Mouse (Mus musculus): ENCODE measurements around the gene Idh2. TPM values are rescaled to one million over a fixed set of nuclear protein-coding genes. Genes with fewer than 3 reads are reported as not detected.

Idh2 gene
- polyA plus RNA-seq, 1 experiment = 116 TPM

DNA sequence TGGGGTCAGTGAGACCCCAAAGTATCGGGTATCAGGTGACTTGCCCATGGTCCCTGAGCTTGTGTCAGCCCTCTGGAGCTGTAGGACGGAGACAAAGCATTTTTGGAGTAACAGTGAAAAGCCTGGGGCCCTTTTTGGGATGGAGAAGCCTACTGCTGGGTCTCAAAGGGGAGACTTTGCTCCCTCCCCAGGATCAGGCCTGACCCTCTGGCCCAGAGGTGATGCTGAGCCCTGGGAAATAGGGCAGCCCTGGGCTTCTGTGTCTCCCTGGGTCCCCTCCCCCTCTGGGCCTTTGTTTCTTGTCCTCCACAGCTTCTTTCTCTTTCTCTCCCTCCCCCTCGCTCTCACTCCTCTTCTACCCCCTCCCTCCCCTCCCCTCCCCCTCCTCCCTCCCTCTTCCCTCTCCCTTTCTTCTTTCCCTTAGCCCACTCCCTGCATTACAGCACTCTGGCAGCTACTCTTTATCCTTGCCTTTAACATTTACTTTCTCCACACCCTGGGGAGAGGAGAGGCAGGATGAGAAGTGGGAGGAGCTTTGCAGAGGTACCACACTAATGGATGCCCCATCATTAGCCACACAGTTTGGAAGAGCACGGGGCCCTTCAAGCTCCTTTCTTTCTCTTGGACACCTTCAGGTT, 39.1 kb downstream of the Idh2 start:
- Histone ChIP-seq H3K4me1 (ENCODE audit: control insufficient read depth, insufficient read depth, low read length) (no peaks in the 10 kb centered on the region), H3K4me3 (ENCODE audit: insufficient read depth, low read length) (no peak overlapping the region), H3K27ac (ENCODE audit: insufficient read depth, low read length) (no peak overlapping the region)
- TF ChIP-seq CTCF (IDR thresholded peaks at IDR 0.05; ENCODE audit: borderline replicate concordance, insufficient read depth, low read length) = no peak
- no peak for TF ChIP-seq POLR2A (IDR thresholded peaks at IDR 0.05; ENCODE audit: low read depth, low read length)

DNA sequence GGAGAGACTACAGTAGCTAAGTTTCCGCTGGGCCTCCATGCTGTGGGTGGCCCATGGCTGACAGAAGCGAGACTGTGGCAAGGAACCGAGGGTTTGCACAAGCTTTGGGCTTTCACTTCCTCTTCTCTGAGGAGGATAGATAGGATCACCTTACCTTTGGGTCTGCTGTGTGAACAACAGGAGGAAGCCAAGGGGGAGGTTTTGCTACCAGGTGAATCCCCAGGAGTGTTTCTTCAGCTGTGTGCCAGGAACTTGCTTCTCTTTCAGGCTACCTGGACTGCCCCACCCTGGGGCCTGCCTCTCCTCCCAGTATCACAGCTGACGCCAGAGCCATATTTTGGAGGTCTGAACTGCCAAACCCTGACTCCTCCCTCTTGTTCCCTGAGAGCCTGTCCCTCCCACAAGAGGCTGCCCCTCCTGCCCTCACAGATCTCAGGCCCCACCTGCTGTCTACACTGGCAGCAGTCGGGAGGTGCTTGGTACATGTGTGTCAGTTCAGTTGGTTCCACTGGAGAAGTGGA, 40.2 kb downstream of the Idh2 start:
- Histone ChIP-seq H3K4me1 (ENCODE audit: control insufficient read depth, insufficient read depth, low read length) (no peaks in the 10 kb centered on the region), H3K4me3 (ENCODE audit: insufficient read depth, low read length) (no peak overlapping the region), H3K27ac (ENCODE audit: insufficient read depth, low read length) (no peak overlapping the region)
- TF ChIP-seq CTCF (IDR thresholded peaks at IDR 0.05; ENCODE audit: borderline replicate concordance, insufficient read depth, low read length) (no peak), POLR2A (IDR thresholded peaks at IDR 0.05; ENCODE audit: low read depth, low read length) (no peak)

DNA sequence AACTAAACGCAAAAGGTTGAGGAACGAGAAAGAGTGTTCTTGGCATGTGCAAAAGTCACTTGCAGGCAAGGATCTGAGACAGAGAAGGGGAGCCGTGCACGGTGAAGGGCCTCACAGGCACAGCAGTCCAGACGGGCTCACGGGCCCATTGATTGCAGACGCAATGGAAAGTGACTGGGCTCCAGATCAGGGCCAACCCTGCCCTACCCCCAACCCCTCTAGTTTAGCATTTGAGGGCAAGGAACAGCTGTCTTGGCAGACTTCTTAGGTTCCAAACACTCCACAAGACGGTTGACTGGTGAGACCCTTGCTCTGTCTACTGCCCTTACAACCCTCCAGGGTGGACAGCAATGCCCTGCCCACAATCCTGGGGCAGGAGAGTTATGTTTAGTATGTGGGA, 41.7 kb downstream of the Idh2 start:
- Histone ChIP-seq H3K4me1 (ENCODE audit: control insufficient read depth, insufficient read depth, low read length) (peaks cover 6% of the 10 kb centered on the region; the same call in 1 of the 2 replicates), H3K4me3 (ENCODE audit: insufficient read depth, low read length) (no peak overlapping the region), H3K27ac (ENCODE audit: insufficient read depth, low read length) (no peak overlapping the region)
- TF ChIP-seq POLR2A (IDR thresholded peaks at IDR 0.05; ENCODE audit: low read depth, low read length) (no peak), CTCF (IDR thresholded peaks at IDR 0.05; ENCODE audit: borderline replicate concordance, insufficient read depth, low read length) (no peak)

DNA sequence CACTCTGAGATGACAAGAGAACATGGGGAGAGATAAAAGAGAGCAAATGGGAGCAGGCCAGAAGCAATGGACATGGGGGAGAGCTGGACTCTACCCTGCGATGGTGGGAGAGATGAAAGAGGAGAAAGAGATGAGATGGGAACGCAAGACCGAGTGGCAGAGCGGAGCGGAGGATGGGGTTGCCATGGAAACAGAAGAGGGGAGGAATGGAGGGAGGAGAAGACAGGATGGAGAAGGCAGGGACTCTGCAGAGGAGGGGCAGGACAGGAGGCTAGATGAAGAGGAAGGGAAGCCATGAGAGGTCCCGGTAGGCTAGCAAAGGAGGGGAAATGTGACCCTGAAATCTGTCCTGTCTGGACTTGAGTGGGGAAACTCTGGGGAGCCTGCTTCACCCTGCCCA, 42.9 kb downstream of the Idh2 start:
- Histone ChIP-seq H3K27ac (ENCODE audit: insufficient read depth, low read length) (no peak overlapping the region), H3K4me3 (ENCODE audit: insufficient read depth, low read length) (no peak overlapping the region), H3K4me1 (ENCODE audit: control insufficient read depth, insufficient read depth, low read length) (peaks cover 6% of the 10 kb centered on the region; the same call in 1 of the 2 replicates)
- no peak for TF ChIP-seq CTCF (IDR thresholded peaks at IDR 0.05; ENCODE audit: borderline replicate concordance, insufficient read depth, low read length)
- no peak for TF ChIP-seq POLR2A (IDR thresholded peaks at IDR 0.05; ENCODE audit: low read depth, low read length)

DNA sequence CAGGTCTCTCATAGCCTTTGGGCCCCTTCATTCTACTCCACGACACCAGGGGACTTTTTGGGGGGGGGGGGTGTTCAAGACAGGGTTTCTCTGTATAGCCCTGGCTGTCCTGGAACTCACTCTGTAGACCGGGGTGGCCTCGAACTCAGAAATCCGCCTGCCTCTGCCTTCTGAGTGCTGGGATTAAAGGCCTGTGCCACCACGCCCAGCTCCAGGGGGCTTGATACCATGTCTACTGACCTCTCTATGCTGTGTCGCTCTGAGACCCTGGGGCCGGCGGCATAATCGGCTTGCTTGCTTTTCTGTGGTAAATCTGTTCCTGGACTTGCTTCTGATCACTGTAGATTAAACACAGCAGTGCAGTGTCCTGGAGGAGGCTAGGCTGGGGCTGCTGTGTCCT, 44.0 kb downstream of the Idh2 start:
- H3K4me1 ChIP-seq (ENCODE audit: control insufficient read depth, insufficient read depth, low read length) = peaks cover 6% of the 10 kb centered on the region; the same call in 1 of the 2 replicates
- H3K4me3 ChIP-seq (ENCODE audit: insufficient read depth, low read length) = no peak overlapping the region
- H3K27ac ChIP-seq (ENCODE audit: insufficient read depth, low read length) = no peak overlapping the region
- TF ChIP-seq POLR2A (IDR thresholded peaks at IDR 0.05; ENCODE audit: low read depth, low read length) (no peak), CTCF (IDR thresholded peaks at IDR 0.05; ENCODE audit: borderline replicate concordance, insufficient read depth, low read length) (no peak)

DNA sequence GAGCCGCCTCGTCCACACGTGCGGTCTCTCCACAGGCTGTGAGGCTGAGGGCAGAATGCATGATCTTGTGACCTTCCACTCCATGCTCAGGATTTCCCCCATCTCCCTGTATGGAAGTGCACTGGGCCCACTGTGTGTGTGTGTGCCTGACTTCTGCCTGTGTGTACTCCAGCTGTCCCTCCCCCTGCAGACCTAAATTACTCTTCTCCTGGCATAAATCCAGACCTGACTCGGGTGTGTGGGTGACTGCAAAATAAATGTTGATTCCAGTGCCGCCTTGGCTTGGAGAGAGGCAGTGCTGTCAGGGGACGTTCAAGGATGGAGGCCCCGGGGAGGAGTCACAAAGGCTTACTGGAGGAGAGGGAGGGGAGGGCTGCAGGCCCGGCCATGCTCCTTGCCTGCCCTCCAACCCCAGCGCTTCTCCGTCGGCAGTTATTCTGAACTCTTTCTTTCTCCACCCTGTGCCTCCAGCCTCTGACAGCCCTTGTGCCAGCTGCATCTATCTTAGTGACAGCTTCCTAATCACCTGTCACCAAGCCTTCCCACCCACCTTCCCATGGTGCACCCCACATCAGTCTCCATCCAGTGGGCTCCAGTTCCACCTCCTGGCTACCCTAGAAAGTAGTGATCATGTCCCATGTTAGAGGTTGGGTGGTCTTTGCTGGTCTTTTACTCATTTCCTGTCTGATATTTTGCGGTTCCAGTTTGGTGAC, 45.4 kb downstream of the Idh2 start:
- H3K27ac ChIP-seq (ENCODE audit: insufficient read depth, low read length) = no peak overlapping the region
- peaks cover 6% of the 10 kb centered on the region; the same call in 1 of the 2 replicates for H3K4me1 ChIP-seq (ENCODE audit: control insufficient read depth, insufficient read depth, low read length)
- TF ChIP-seq POLR2A (IDR thresholded peaks at IDR 0.05; ENCODE audit: low read depth, low read length) = no peak
- TF ChIP-seq CTCF (IDR thresholded peaks at IDR 0.05; ENCODE audit: borderline replicate concordance, insufficient read depth, low read length) = no peak
- no peak overlapping the region for H3K4me3 ChIP-seq (ENCODE audit: insufficient read depth, low read length)

DNA sequence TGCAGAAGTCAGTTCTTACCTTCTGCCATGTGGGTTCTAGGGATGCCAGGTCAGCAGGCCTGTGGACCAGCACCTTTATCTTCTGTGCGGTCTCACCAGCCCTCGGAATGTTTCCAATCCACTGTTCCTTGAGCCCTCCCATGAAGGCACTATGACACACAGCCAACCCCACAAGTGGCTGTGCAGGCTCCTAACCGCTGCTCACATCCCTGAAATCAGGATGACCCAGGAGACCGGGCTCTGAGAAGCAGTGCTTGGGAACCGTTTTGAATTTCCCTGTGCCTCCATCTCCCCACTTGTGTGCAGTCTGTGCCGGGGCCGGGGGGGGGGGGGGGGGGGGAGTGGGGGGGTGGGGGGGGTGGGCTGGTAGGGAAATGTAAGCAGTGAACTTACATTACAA, 46.9 kb downstream of the Idh2 start:
- Histone ChIP-seq H3K27ac (ENCODE audit: insufficient read depth, low read length) (no peak overlapping the region), H3K4me1 (ENCODE audit: control insufficient read depth, insufficient read depth, low read length) (peaks cover 6% of the 10 kb centered on the region; the same call in 1 of the 2 replicates), H3K4me3 (ENCODE audit: insufficient read depth, low read length) (no peak overlapping the region)
- TF ChIP-seq CTCF (IDR thresholded peaks at IDR 0.05; ENCODE audit: borderline replicate concordance, insufficient read depth, low read length) = no peak
- TF ChIP-seq POLR2A (IDR thresholded peaks at IDR 0.05; ENCODE audit: low read depth, low read length) = no peak

DNA sequence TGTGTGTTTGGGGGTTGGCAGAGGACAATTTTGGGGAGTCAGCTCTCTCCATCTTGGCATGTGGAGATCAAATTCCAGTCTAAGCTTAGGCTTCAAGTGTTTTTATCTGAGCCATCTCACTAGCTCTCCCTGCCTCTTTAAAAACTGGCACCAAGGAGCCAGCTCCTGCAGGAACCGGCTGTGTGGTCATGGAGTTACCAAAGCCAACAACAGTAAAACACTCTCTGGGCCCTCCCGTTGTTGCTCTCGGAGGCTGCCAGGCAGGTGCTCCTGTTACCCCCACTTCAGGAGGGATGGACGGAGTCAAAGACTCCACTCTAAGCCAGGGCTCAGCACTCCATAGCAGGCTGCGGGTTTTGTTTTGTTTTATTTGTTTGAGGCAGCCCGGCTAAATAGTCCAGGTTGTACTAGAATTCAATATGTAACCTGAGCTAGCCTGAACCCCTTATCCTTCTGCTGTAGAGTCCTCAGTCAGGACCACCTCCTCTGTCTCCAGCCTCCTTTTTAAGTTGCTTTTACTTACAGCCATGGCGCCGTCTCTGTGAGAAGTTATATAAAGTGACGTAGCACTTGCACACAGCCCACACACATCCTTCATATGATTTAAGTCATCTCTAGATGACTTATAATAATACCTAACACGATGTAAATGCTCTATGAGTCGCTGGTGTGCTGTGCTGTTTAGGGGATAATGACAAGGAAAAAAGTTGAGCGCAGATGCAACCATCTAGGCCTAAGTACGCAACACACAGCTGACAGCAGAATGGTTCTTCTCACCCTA, 48.3 kb downstream of the Idh2 start:
- no peak overlapping the region for H3K4me3 ChIP-seq (ENCODE audit: insufficient read depth, low read length)
- TF ChIP-seq POLR2A (IDR thresholded peaks at IDR 0.05; ENCODE audit: low read depth, low read length) (no peak), CTCF (IDR thresholded peaks at IDR 0.05; ENCODE audit: borderline replicate concordance, insufficient read depth, low read length) (no peak)
- peaks cover 6% of the 10 kb centered on the region; the same call in 1 of the 2 replicates for H3K4me1 ChIP-seq (ENCODE audit: control insufficient read depth, insufficient read depth, low read length)
- H3K27ac ChIP-seq (ENCODE audit: insufficient read depth, low read length) = no peak overlapping the region

DNA sequence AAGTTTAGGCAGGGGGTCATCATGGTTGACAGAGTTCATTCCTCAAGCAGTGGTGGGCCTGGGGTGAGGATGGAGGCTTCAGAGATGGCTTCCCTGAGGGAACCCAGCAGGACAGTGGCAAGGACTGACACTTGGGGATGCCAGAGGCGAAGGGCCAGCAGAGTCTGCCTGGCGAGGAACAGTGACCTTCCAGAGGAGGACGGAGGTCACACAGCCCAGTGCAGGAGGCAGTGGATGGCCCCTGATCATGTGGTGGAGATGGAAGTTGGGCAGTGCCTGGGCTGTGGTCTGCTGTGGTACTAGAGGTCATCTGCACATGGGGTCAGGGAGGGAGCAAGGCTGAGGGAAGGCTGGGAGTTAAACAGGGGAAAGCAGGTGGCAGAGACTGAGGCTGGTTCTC, 49.9 kb downstream of the Idh2 start:
- TF ChIP-seq POLR2A (IDR thresholded peaks at IDR 0.05; ENCODE audit: low read depth, low read length) (no peak), CTCF (IDR thresholded peaks at IDR 0.05; ENCODE audit: borderline replicate concordance, insufficient read depth, low read length) (no peak)
- H3K4me3 ChIP-seq (ENCODE audit: insufficient read depth, low read length) = no peak overlapping the region
- no peak overlapping the region for H3K27ac ChIP-seq (ENCODE audit: insufficient read depth, low read length)
- peaks cover 6% of the 10 kb centered on the region; the same call in 1 of the 2 replicates for H3K4me1 ChIP-seq (ENCODE audit: control insufficient read depth, insufficient read depth, low read length)

All from embryonic fibroblast, embryonic 13.5 days (primary cell).